Comparison of ENCODE assay signal across 10 mouse cellular contexts in the genomic region with DNA sequence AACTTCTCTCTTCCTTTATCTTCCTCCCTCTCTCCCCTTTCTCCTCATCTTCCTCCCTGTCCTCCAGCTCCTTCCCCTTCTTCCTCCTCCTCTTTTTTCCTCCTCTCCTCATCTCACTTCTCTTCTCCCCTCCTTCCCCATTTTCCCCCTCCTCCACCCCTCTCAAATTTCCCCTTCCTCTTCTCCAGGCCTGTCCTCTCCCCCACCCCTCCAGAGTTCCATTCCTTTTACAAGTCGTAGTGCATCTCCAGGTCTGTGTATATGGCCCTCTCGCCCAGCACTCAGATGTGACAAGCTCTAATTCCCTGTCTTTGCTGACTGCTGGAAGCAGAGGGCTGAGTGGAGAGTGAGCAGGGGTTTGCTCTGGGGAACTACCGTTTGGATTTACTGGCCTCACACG. TPM values are rescaled to one million over a fixed set of nuclear protein-coding genes. Genes with fewer than 3 reads are reported as not detected.
DNase-seq lines count a peak whose midpoint lies in the region; ATAC-seq and TF ChIP-seq lines count a peak whose summit lies in the region.
"Had no signal": no experiment of that assay in that cellular context is flagged by ENCODE, and none has a peak within 500 bp of the region (broad histone marks: within the 10 kb centered on the region; RNA-seq: fewer than 3 reads in every experiment).

No protein-coding gene starts in this region.

- H3K27ac ChIP-seq in kidney, postnatal 0 days = no peak overlapping the region
- 0 out of 2 replicates have a peak overlapping the region, but pooled peaks have one; percentile 14 for H3K27ac ChIP-seq in limb, embryonic 11.5 days (replicated peaks; ENCODE audit: low read depth, low read length)
- H3K27ac ChIP-seq in neural tube, embryonic 15.5 days (replicated peaks) = no peak overlapping the region

- no peak overlapping the region for H3K9ac ChIP-seq in kidney, postnatal 0 days (ENCODE audit: low read depth, low read length)
- no peak overlapping the region for H3K9ac ChIP-seq in limb, embryonic 11.5 days (ENCODE audit: low read length)
- H3K9ac ChIP-seq in neural tube, embryonic 15.5 days (replicated peaks) = no peak overlapping the region

- peak overlapping the region; percentile 42; the same call in 1 of the 2 replicates for H3K4me2 ChIP-seq in kidney, postnatal 0 days (ENCODE audit: low read length)
- peak overlapping the region; percentile 21 for H3K4me2 ChIP-seq in limb, embryonic 11.5 days (ENCODE audit: low read depth, severe bottlenecking)
- H3K4me2 ChIP-seq in neural tube, embryonic 15.5 days = peak overlapping the region; percentile 37

- no peaks in the 10 kb centered on the region for H3K27me3 ChIP-seq in kidney, postnatal 0 days (ENCODE audit: insufficient read depth, low read length)
- H3K27me3 ChIP-seq in limb, embryonic 11.5 days (ENCODE audit: control insufficient read depth, insufficient read depth, low read length) = peaks cover 13% of the 10 kb centered on the region
- peaks cover 28% of the 10 kb centered on the region; the same call in 1 of the 2 replicates for H3K27me3 ChIP-seq in neural tube, embryonic 15.5 days (replicated peaks)

- no peaks in the 10 kb centered on the region for H3K36me3 ChIP-seq in kidney, postnatal 0 days (ENCODE audit: insufficient read depth, low read length)
- no peaks in the 10 kb centered on the region for H3K36me3 ChIP-seq in limb, embryonic 11.5 days (ENCODE audit: control insufficient read depth, insufficient read depth, low read length)
- H3K36me3 ChIP-seq in neural tube, embryonic 15.5 days = no peaks in the 10 kb centered on the region

- DNase-seq in embryo, embryonic 10.5 days (ENCODE audit: low spot score) = peak; percentile 53
- no peak for DNase-seq in embryo, embryonic 10 days (ENCODE audit: low spot score)
- DNase-seq in kidney, postnatal 0 days (ENCODE audit: low spot score) = no peak
- no peak for DNase-seq in kidney, postnatal 10 days
- DNase-seq in limb, embryonic 11.5 days (ENCODE audit: low spot score) = no peak
- no peak for DNase-seq in cerebellum, postnatal 4 days (ENCODE audit: low spot score in 2 of 2)
- DNase-seq in spleen, postnatal 14 days (ENCODE audit: low spot score in 2 of 2) = no peak
- DNase-seq: adrenal gland, adult 2 months had no signal

- H3K4me3 ChIP-seq in kidney, postnatal 0 days (replicated peaks; ENCODE audit: low read depth, low read length) = no peak overlapping the region
- H3K4me3 ChIP-seq in limb, embryonic 11.5 days (ENCODE audit: low read depth, low read length) = no peak overlapping the region
- H3K4me3 ChIP-seq in neural tube, embryonic 15.5 days (replicated peaks) = no peak overlapping the region
- H3K4me3 ChIP-seq: erythroblast, embryonic 14.5 days had no signal

- H3K9me3 ChIP-seq in kidney, postnatal 0 days (replicated peaks; ENCODE audit: low read length) = no peaks in the 10 kb centered on the region
- H3K9me3 ChIP-seq in limb, embryonic 11.5 days (ENCODE audit: control insufficient read depth, low read length) = no peaks in the 10 kb centered on the region
- H3K9me3 ChIP-seq in neural tube, embryonic 15.5 days (replicated peaks) = no peaks in the 10 kb centered on the region

- no peak for ATAC-seq in kidney, postnatal 0 days (replicated peaks; ENCODE audit: low FRiP score, low read depth)
- no peak for ATAC-seq in limb, embryonic 11.5 days (ENCODE audit: insufficient number of reproducible peaks, low FRiP score, low TSS enrichment, low read depth)
- ATAC-seq in neural tube, embryonic 15.5 days (ENCODE audit: low FRiP score) = no peak

- no peak for TF ChIP-seq CTCF in kidney, postnatal 0 days (IDR thresholded peaks at IDR 0.05; ENCODE audit: low read depth)

- peaks cover 30% of the 10 kb centered on the region for H3K4me1 ChIP-seq in kidney, postnatal 0 days (replicated peaks; ENCODE audit: insufficient read depth, low read length)
- peaks cover 45% of the 10 kb centered on the region for H3K4me1 ChIP-seq in limb, embryonic 11.5 days (ENCODE audit: control insufficient read depth, insufficient read depth, low read length)
- peaks cover 83% of the 10 kb centered on the region for H3K4me1 ChIP-seq in neural tube, embryonic 15.5 days

- 23% methylated on average over 4 of the region's 4 CpGs for WGBS in kidney, postnatal 0 days
- 2% methylated on average over 4 of the region's 4 CpGs for WGBS in limb, embryonic 11.5 days
- 11% methylated on average over 4 of the region's 4 CpGs for WGBS in neural tube, embryonic 15.5 days

RNA-seq across cellular contexts. Expression of a gene that starts 14.2 kb away (rescaled TPM):
- polyA plus RNA-seq in kidney, postnatal 0 days (2015; fragmentation: Nextera tagmentation; extraction: Ambion mirVana) = 28.0 and 35.5 TPM in 2 replicates
- polyA plus RNA-seq in limb, embryonic 11.5 days (2014; fragmentation: Nextera tagmentation; extraction: Ambion mirVana) = 4.1 and 5.8 TPM in 2 replicates
- 7.2 and 7.7 TPM in 2 replicates for polyA plus RNA-seq in neural tube, embryonic 15.5 days (2015; fragmentation: Nextera tagmentation; extraction: Ambion mirVana)

RNA-seq across cellular contexts. Expression of a gene that starts 31.0 kb away (rescaled TPM):
- 131 and 149 TPM in 2 replicates for polyA plus RNA-seq in kidney, postnatal 0 days (2015; fragmentation: Nextera tagmentation; extraction: Ambion mirVana)
- 448 and 453 TPM in 2 replicates for polyA plus RNA-seq in limb, embryonic 11.5 days (2014; fragmentation: Nextera tagmentation; extraction: Ambion mirVana)
- polyA plus RNA-seq in neural tube, embryonic 15.5 days (2015; fragmentation: Nextera tagmentation; extraction: Ambion mirVana) = 210 and 232 TPM in 2 replicates

RNA-seq across cellular contexts. Expression of a gene that starts 34.8 kb away (rescaled TPM):
- 4.8 and 5.1 TPM in 2 replicates for polyA plus RNA-seq in kidney, postnatal 0 days (2015; fragmentation: Nextera tagmentation; extraction: Ambion mirVana)
- polyA plus RNA-seq in limb, embryonic 11.5 days (2014; fragmentation: Nextera tagmentation; extraction: Ambion mirVana) = 3.0 and 3.9 TPM in 2 replicates
- 10.5 and 10.9 TPM in 2 replicates for polyA plus RNA-seq in neural tube, embryonic 15.5 days (2015; fragmentation: Nextera tagmentation; extraction: Ambion mirVana)
- polyA plus RNA-seq: erythroblast, embryonic 14.5 days had no signal

RNA-seq across cellular contexts. Expression of a gene that starts 51.5 kb away (rescaled TPM):
- 3.5 and 4.3 TPM in 2 replicates for polyA plus RNA-seq in kidney, postnatal 0 days (2015; fragmentation: Nextera tagmentation; extraction: Ambion mirVana)
- polyA plus RNA-seq in limb, embryonic 11.5 days (2014; fragmentation: Nextera tagmentation; extraction: Ambion mirVana) = 7.1 and 7.3 TPM in 2 replicates
- polyA plus RNA-seq in neural tube, embryonic 15.5 days (2015; fragmentation: Nextera tagmentation; extraction: Ambion mirVana) = 4.6 and 19.6 TPM in 2 replicates
